Mouse (Mus musculus) neutrophil, adult 65 days (primary cell): Measurements from ENCODE around the gene Foxq1. TPM values are rescaled to one million over a fixed set of nuclear protein-coding genes. Genes with fewer than 3 reads are reported as not detected.

ENCODE experiments used
- total RNA-seq: library from RNA; stranded (reverse); gene quantifications from 2 replicates; pipeline ENCODE4 v1.2.4, GENCODE M21; 2023

The Foxq1 gene
- total RNA-seq, result 0.32 TPM in 2 replicates

DNA sequence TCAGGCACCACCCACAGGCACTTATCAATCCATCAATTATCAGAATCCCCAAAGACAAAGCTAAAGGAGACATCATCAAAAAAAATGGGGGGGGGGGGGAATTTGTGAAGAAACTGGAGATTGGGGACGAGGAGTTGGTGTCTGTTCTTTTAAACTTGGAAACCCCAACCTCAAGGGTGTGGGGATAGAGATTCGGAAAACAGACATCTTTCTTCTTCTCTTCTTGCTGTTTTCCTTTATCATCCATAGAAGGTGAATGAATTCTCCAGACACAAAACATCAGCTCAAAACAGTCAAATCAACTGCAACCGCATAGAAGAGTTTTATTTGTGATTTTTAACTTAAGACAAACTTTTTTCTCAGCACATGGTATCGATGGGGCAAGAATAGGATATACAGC is at the start of gene Foxq1:
Foxq1 (plus strand) TSS at position 301 of the 400 bp plus-strand sequence.

DNA sequence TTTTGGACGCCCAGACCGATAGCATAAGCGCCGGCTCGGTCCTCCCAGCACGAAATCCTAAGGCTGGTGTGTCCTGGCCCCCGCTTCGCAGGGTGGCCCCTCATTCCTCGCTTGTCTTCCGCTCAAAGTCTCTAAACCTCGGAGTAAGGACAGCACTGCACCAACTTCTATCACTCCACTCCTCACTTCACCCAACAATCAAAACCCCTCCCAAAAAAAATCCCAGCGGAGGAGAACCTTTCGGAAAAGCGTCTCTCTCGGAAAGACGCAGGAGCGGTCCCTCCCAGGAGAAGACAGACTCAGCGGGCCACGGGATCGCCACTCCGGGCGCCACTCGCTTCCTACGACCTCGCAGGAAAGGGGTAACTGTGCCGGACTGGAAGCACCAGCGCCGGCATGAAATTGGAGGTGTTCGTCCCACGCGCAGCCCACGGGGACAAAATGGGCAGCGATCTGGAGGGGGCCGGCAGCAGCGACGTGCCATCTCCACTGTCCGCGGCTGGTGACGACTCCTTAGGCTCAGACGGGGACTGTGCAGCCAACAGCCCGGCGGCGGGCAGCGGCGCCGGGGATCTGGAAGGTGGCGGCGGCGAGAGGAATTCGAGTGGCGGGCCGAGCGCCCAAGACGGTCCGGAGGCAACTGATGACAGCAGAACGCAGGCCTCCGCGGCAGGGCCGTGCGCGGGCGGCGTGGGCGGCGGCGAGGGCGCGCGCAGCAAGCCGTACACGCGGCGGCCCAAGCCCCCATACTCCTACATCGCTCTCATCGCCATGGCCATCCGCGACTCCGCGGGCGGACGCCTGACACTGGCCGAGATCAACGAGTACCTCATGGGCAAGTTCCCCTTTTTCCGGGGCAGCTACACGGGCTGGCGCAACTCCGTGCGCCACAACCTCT is 2.8 kb downstream of the Foxq1 start, which contains the start of gene A530084C06Rik:
A530084C06Rik (minus strand) TSS at position 813 of the 898 bp plus-strand sequence.

Other genes with a start within 250 kb of the Foxq1 start
- gene A530084C06Rik, start 3.2 kb downstream of the Foxq1 start, total RNA-seq, result 0.11 and 0.41 TPM in 2 replicates
- not detected in 2 replicates for gene Foxf2, start 69.7 kb downstream of the Foxq1 start, total RNA-seq